Mouse (Mus musculus) frontal cortex, postnatal 10 days (tissue): ENCODE measurements around the gene Ube2u.
"Not testable (repeated sequence)": the region's sequence is repeated elsewhere in the genome, so short reads cannot be mapped to it uniquely, and the experiment has no call there.

Experiments used
- DNase-seq, 2 experiments: peaks; one replicate each; pipeline ENCODE4 v3.0.0; 2022; ENCODE audit warnings: low spot score in 2 of 2, mixed read lengths in 1 of 2

Ube2u gene

GRCm38 (mm10) chr4:100478592-100479321 is at the start of gene Ube2u:
Gene Ube2u (plus strand): TSS chr4:100478849.
- DNase-seq: peak; percentile 11 to 24

DNA sequence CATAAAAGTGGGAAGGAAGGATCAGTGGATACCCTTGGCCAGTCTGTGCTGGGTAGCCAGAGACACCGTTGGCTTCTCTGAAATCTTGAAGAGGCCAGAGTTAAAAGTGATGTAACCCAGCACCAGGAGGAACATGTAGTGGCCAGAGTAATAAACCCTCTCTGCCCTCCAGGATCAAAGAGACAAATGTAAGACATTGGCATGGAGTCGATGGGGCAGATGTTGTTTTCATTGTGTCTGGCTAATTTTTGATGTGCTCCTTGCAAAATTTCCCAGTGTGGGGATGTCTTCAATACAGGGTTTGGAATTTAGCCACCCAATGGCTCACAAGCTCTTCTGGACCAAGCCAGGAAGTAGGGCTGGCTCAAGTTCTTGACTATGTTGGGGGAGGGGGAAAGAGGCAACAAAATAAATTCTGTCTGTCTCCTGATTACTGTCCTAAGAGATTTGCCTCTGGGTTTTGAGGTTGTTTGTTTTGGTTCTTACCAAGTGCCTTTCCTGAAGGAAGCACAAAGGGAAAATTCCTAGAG is 49.2 kb upstream of the Ube2u start:
- no peak for DNase-seq

- DNase-seq: no peak
Measured at GRCm38 (mm10) chr4:100435281-100436168, 43.1 kb upstream of the Ube2u start.

DNA sequence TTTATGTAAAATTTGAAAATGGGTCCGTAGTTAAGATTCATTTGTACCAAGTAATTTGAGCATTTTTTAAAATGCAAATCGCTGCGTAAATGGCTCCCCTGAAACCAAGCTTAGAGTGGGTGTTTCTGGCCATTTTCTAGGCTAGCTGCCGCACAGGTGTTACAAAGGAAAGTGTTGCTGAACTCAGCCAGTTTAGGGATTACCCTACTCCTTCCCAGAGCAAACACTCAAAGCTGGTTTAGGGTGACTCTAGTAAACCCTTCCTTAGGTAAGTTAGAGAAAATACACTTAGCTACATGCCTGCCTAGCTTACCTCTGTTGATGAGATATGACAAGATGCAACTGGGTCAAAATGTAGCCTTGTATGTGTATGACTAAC is 42.5 kb upstream of the Ube2u start:
- no peak for DNase-seq

- no peak for DNase-seq
Measured at GRCm38 (mm10) chr4:100446897-100447296, 31.8 kb upstream of the Ube2u start.

DNA sequence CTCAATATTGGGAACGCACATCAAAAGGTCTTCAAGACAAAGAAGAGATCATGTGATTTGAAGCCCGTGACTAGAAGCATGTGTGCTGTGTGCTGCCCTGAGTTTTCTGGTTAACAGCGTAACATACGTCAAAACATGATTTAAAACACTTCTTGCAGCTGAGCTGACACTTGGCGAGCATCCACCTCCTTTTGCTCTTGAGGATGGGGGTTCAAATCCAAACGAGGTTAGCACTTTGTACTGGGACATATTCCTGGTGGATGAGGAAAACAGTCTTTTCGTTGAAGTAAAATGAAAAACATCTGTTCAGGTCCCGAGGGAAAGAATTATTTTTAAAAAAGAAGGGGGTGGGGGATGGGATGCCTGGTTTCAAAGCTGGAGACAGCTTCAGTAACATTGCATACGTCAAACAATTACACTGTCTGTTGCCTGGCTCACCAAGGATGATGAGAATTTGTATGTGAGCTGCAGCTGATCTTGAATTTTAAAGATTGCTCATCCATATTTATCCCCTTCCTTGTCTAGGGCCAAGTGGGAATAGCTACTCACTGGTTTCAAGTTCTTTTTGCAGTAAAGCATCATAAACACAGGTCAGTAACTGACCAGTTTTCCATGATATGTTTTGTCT is 16.0 kb upstream of the Ube2u start:
- no peak for DNase-seq

DNA sequence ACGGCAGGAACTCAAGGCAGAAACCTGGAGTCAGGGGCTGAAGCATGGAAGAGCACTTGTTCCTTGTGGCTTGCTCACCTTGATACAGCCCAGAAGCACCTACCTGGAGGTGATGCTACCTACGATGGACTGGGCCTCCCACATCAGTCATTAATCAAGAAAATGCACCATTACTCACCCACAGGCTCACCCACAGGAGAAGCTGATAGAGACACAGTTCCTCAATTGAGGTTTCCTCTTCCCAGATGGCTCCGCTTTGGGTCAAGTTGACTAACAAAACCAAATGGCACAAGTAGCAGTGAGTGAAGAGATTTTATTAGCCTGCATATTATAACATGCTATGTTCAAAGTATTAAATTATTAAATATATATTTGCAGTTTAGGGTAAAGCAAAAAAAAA is 9.8 kb downstream of the Ube2u start:
- no peak for DNase-seq

DNA sequence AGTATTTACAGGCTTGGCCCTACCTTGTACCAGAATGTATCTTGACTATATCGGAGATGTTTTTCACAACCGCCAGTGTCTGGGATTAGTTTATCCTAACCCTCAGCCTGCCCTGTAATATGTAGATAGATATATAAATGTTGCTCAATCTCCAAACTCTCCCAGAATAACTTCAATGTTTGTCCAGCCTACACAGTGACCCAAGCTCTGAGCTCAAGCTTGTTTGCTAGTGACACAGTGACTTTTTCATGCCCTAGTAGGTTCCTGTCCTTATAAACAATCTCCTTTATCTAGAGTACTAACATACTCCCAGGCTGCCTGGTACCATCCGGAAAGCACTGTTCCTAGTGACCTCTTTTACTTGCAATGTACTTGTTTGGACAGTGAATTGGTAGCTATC is 16.5 kb downstream of the Ube2u start:
- DNase-seq: no peak

DNA sequence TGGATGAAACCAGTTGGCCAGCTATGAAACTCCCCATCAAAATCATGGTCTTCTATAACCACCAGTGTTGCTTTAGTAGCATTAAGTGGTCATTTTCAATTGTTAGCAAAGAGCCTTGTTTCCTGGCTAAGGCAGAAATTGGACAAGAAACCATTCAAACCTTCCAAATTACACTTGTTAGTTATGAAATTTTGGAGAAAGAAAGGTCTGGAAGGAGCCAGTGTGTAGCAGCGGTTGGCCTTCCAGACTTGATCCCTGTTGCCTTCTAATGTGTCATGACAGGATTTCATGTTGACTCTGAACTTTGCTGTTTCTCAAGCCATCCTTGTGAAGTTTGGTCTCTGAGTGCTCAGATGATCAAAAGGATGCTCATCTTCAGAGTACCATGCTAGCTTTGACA is 17.9 kb downstream of the Ube2u start:
- DNase-seq: no peak

- no peak for DNase-seq
Measured at GRCm38 (mm10) chr4:100498192-100498591, 19.5 kb downstream of the Ube2u start.

- not testable (repeated sequence) for DNase-seq
Measured at GRCm38 (mm10) chr4:100499037-100499601, 20.5 kb downstream of the Ube2u start.

DNA sequence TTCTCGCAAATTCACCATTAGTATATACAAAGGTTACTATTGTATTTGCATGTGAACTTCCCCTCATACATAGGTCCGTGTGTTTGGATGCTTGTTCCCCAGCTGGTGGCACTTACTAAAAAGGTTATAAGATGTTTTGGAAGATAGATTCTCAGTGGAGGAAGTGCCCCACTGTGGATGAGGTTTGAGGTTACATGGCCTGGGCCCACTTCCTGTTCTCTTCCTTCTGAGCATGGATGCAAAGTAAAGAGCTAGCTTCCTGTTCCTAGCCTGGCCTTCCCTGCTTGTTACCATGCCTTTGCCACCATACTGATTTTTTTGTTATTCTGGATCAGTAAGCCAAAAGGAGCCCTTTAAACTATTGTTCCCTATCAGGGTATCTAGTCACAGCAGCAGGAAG is 24.7 kb downstream of the Ube2u start:
- DNase-seq: no peak

DNA sequence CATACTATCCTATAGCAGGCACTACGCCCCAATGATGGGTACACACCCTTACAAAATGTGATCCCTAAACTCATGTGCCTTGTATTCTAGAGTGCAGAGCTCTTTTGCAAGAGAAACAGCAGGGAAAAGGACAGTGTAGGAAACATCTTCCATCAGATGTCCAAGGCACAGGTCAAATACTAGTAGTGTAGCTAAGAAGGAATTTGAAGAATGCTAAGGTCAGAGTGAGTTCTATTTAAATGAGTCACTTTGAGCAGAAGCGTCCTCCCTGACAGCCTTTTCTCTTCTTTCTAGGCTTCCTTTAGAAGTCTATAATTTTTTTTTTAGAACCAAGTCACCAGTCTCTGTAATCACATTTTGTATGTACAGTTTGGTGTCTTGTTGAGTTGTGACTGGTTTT is 39.0 kb downstream of the Ube2u start:
- no peak for DNase-seq

DNA sequence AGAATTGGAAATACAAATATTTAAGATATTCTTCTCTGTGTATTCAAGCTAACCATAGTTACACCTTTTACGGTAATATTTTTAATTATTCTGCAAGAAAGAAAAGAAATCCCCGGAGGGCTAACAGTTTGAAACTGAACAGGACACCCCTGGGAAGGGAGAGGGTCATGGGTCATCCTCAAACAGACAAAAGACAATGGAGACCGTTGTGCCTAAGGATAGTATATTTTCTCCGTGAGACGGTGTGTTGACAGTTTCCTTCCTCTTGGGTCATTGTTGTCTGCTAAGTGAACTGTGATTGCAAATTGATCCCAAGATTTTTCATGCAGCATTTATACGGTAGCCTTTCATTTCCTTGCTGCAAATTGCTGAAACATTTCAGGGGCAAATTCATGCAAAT is 43.9 kb downstream of the Ube2u start:
- no peak for DNase-seq

DNA sequence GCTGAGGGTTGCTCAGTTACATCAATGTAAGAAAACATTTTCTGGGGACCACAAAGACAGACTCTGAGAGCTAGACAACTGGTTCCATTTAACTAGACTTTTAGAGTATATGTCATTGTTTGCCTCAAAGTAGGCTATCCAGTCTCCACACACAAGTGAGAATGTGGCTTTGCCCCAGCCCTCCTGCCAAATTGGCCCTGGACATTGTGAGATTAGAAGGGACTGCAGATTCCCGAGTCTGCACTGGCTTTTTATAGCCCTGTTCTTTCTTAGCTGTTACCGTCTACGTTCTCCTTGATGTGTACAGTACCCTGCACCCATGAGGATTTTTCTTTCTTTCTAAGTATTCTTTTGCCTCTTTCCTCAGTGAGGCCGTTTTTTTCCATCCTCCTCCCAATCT is 46.1 kb downstream of the Ube2u start:
- DNase-seq: no peak

DNA sequence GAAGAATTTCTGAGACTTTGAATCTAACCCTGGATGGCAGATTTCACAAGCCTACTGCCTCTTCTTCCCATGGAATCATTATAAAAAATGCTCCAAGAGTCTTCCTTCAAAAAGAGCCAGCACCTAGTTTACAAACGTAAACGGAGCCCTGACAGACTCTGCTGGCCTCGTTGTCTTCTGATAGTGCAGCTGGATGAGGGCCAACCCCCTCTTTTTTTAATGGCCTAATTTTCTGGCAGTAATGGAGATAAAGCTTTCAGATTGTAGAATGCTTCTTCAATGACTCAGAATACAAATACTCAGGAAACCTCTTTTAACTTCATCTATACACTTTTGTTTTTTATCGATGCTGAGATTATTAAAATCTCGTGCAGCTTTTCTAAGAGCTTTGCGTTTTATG is 47.6 kb downstream of the Ube2u start:
- no peak for DNase-seq

GRCm38 (mm10) chr4:100527086-100527485 is 48.4 kb downstream of the Ube2u start:
- DNase-seq: no peak

DNA sequence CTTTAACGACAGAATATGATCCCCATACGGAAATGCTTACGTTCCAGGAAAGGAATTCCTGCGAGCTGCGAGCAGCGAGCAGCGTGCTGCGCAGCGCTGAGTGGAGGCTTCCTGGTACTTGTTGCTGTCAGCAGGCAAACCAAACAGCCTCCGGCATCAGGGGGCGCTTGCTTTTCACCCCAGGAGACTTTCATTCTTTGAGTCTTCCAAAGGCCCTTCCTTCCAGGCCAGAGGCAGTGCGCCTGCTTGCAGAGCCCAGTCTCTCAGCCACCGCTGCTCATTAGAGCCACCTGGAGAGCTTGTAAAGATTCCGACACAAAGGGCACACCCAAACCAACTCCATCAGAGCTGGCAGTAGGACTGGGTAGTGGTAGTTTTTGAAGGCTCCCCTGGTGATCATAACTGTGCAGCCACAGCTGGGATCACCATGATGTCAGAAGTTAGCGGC is 48.9 kb downstream of the Ube2u start:
- DNase-seq: no peak

DNA sequence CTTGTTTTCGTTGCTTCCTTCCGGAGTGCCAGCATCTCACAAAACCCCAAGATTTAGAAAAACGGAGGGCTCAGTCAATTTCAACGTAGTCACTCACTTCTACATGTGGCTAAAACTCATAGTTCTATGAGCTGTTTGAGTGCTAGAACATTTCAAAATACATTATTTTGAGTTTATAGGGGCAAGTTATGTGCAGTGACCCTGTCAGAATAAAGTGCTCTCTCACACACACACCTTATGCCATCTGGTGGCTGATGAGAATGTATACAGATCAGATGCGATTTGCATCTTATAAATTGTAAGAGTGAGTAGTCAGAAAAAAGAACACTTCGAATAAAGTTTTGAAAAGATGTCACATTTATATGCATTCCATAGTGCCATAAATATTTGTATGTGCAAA is 55.0 kb downstream of the Ube2u start:
- no peak for DNase-seq

DNA sequence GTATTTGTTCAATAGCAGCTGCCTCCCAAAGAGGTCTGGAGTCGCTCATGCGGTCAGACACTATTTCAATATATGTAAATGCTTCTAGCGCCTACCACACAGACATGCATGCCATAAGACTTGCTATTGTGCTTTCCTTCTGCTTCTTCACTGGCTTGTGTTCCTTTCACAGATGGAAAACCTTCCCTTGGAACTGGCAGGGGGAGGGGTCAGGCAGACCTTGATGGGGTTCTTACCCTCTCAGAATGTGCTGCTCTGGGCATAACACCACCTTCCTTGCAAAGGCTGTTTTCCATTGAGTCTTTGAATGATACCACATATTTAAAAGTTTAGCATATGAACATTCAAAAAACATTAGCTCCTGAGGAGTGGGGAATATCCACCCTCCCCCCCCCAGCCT is 56.3 kb downstream of the Ube2u start:
- no peak for DNase-seq

- peak in 1 of 2 experiments; percentile 11 for DNase-seq
Measured at GRCm38 (mm10) chr4:100537898-100538297, 59.2 kb downstream of the Ube2u start.

- DNase-seq: no peak
Measured at GRCm38 (mm10) chr4:100539483-100539882, 60.8 kb downstream of the Ube2u start.
